9 mouse cellular contexts compared by ENCODE assay signal in genomic region chr1:134368777-134369337, GRCm38 (mm10). TPM values are rescaled to one million over a fixed set of nuclear protein-coding genes. Genes with fewer than 3 reads are reported as not detected.
DNase-seq lines count a peak whose midpoint lies in the region; ATAC-seq lines count a peak whose summit lies in the region.
"Had no signal": no experiment of that assay in that cellular context is flagged by ENCODE, and none has a peak within 500 bp of the region (broad histone marks: within the 10 kb centered on the region; RNA-seq: fewer than 3 reads in every experiment).

No protein-coding gene starts in this region.

- H3K9me3 ChIP-seq in forebrain, embryonic 10.5 days = peaks cover 26% of the 10 kb centered on the region
- 0 out of 2 replicates have a peak, but pooled peaks cover 5% of the 10 kb centered on the region for H3K9me3 ChIP-seq in forebrain, embryonic 13.5 days (replicated peaks)
- H3K9me3 ChIP-seq in embryonic facial prominence, embryonic 14.5 days (ENCODE audit: control insufficient read depth, low read length) = no peaks in the 10 kb centered on the region
- H3K9me3 ChIP-seq: hindbrain, embryonic 15.5 days had no signal

- no peak for ATAC-seq in forebrain, embryonic 13.5 days
- ATAC-seq in embryonic facial prominence, embryonic 14.5 days (ENCODE audit: low read depth) = 0 out of 2 replicates have a peak, but pooled peaks have one; percentile 41

- peak; percentile 30 for DNase-seq in forebrain, embryonic 10.5 days (ENCODE audit: extremely low spot score, low spot score)
- DNase-seq in 3T3-L1 (ENCODE audit: low read depth, low spot score) = peak; percentile 77
- DNase-seq in adrenal gland, adult 18-20 months (ENCODE audit: low spot score in 2 of 2) = peak; percentile 57 to 68
- peak; percentile 69 for DNase-seq in embryonic facial prominence, embryonic 14.5 days (ENCODE audit: low spot score)
- DNase-seq in kidney, postnatal 25 days = peak; percentile 68 to 87
- DNase-seq in lung, postnatal 4 days = peak; percentile 62 to 71
- DNase-seq in splenic B cell, adult 2 months (ENCODE audit: low read depth, low spot score) = peak; percentile 66

- no peak overlapping the region for H3K9ac ChIP-seq in forebrain, embryonic 13.5 days
- H3K9ac ChIP-seq in embryonic facial prominence, embryonic 14.5 days (ENCODE audit: low read depth, low read length) = no peak overlapping the region
- H3K9ac ChIP-seq: hindbrain, embryonic 15.5 days had no signal

- no peaks in the 10 kb centered on the region for H3K36me3 ChIP-seq in forebrain, embryonic 10.5 days (replicated peaks)
- no peaks in the 10 kb centered on the region for H3K36me3 ChIP-seq in forebrain, embryonic 13.5 days (ENCODE audit: poor library complexity, severe bottlenecking)
- H3K36me3 ChIP-seq in embryonic facial prominence, embryonic 14.5 days (ENCODE audit: control insufficient read depth, insufficient read depth, low read length) = no peaks in the 10 kb centered on the region
- no peaks in the 10 kb centered on the region for H3K36me3 ChIP-seq in splenic B cell, adult 2 months (ENCODE audit: control insufficient read depth, insufficient read depth, low read length, poor library complexity, severe bottlenecking)
- H3K36me3 ChIP-seq: hindbrain, embryonic 15.5 days had no signal

- no peak overlapping the region for H3K27ac ChIP-seq in forebrain, embryonic 10.5 days
- H3K27ac ChIP-seq in forebrain, embryonic 13.5 days = no peak overlapping the region
- H3K27ac ChIP-seq in embryonic facial prominence, embryonic 14.5 days (replicated peaks; ENCODE audit: low read depth, low read length) = no peak overlapping the region
- H3K27ac ChIP-seq: hindbrain, embryonic 15.5 days had no signal

- no peak overlapping the region for H3K4me2 ChIP-seq in forebrain, embryonic 13.5 days
- H3K4me2 ChIP-seq in embryonic facial prominence, embryonic 14.5 days (ENCODE audit: low read depth, low read length) = no peak overlapping the region
- H3K4me2 ChIP-seq: hindbrain, embryonic 15.5 days had no signal

- H3K27me3 ChIP-seq in forebrain, embryonic 10.5 days (ENCODE audit: poor library complexity, severe bottlenecking) = no peaks in the 10 kb centered on the region
- H3K27me3 ChIP-seq in forebrain, embryonic 13.5 days = no peaks in the 10 kb centered on the region
- H3K27me3 ChIP-seq in embryonic facial prominence, embryonic 14.5 days (replicated peaks; ENCODE audit: control insufficient read depth, insufficient read depth, low read length) = no peaks in the 10 kb centered on the region
- no peaks in the 10 kb centered on the region for H3K27me3 ChIP-seq in splenic B cell, adult 2 months (ENCODE audit: control insufficient read depth, insufficient read depth, low read length, poor library complexity, severe bottlenecking)
- H3K27me3 ChIP-seq: hindbrain, embryonic 15.5 days had no signal

- 55% methylated on average over 9 of the region's 9 CpGs for WGBS in forebrain, embryonic 10.5 days
- 55% methylated on average over 9 of the region's 9 CpGs for WGBS in forebrain, embryonic 13.5 days
- WGBS in embryonic facial prominence, embryonic 14.5 days = 50% methylated on average over 9 of the region's 9 CpGs

- no peaks in the 10 kb centered on the region for H3K4me1 ChIP-seq in forebrain, embryonic 10.5 days
- H3K4me1 ChIP-seq in forebrain, embryonic 13.5 days = no peaks in the 10 kb centered on the region
- no peaks in the 10 kb centered on the region for H3K4me1 ChIP-seq in embryonic facial prominence, embryonic 14.5 days (ENCODE audit: control insufficient read depth, insufficient read depth, low read length)
- H3K4me1 ChIP-seq: hindbrain, embryonic 15.5 days had no signal

- no peak overlapping the region for H3K4me3 ChIP-seq in forebrain, embryonic 10.5 days
- no peak overlapping the region for H3K4me3 ChIP-seq in forebrain, embryonic 13.5 days
- H3K4me3 ChIP-seq in embryonic facial prominence, embryonic 14.5 days (ENCODE audit: low read depth, low read length) = no peak overlapping the region
- H3K4me3 ChIP-seq: hindbrain, embryonic 15.5 days had no signal

RNA-seq across cellular contexts. Expression of gene Tmem183a, which starts 7.1 kb away (rescaled TPM):
- 134 and 136 TPM in 2 replicates for polyA plus RNA-seq in forebrain, embryonic 10.5 days (2016; fragmentation: Nextera tagmentation; extraction: Ambion mirVana)
- polyA plus RNA-seq in forebrain, embryonic 13.5 days (2015; fragmentation: Nextera tagmentation; extraction: Ambion mirVana) = 126 and 131 TPM in 2 replicates
- total RNA-seq in adrenal gland, adult 18-20 months (2021) = 10 to 100 TPM; 44.7 to 55.5 TPM
- 75.3 and 78.0 TPM in 2 replicates for polyA plus RNA-seq in embryonic facial prominence, embryonic 14.5 days (2014; fragmentation: Nextera tagmentation; extraction: Ambion mirVana)

RNA-seq across cellular contexts. Expression of gene 4933406M09Rik, which starts 16.9 kb away (rescaled TPM):
- not detected in 2 replicates for polyA plus RNA-seq in forebrain, embryonic 10.5 days (2016; fragmentation: Nextera tagmentation; extraction: Ambion mirVana)
- polyA plus RNA-seq in forebrain, embryonic 13.5 days (2015; fragmentation: Nextera tagmentation; extraction: Ambion mirVana) = not detected in 2 replicates
- total RNA-seq in adrenal gland, adult 18-20 months (2021) = not detected
- not detected in 2 replicates for polyA plus RNA-seq in embryonic facial prominence, embryonic 14.5 days (2014; fragmentation: Nextera tagmentation; extraction: Ambion mirVana)
- polyA plus RNA-seq: hindbrain, embryonic 15.5 days had no signal

RNA-seq across cellular contexts. Expression of gene Ppfia4, which starts 36.1 kb away (rescaled TPM):
- polyA plus RNA-seq in forebrain, embryonic 10.5 days (2016; fragmentation: Nextera tagmentation; extraction: Ambion mirVana) = 1.6 and 2.1 TPM in 2 replicates
- polyA plus RNA-seq in forebrain, embryonic 13.5 days (2015; fragmentation: Nextera tagmentation; extraction: Ambion mirVana) = 3.5 and 3.7 TPM in 2 replicates
- 1 to 10 TPM; 1.4 TPM for total RNA-seq in adrenal gland, adult 18-20 months (2021)
- polyA plus RNA-seq in embryonic facial prominence, embryonic 14.5 days (2014; fragmentation: Nextera tagmentation; extraction: Ambion mirVana) = 12.8 and 14.1 TPM in 2 replicates

RNA-seq across cellular contexts. Expression of gene Cyb5r1, which starts 36.5 kb away (rescaled TPM):
- 30.0 and 31.6 TPM in 2 replicates for polyA plus RNA-seq in forebrain, embryonic 10.5 days (2016; fragmentation: Nextera tagmentation; extraction: Ambion mirVana)
- polyA plus RNA-seq in forebrain, embryonic 13.5 days (2015; fragmentation: Nextera tagmentation; extraction: Ambion mirVana) = 20.3 and 20.5 TPM in 2 replicates
- 10 to 100 TPM; 33.0 to 57.8 TPM for total RNA-seq in adrenal gland, adult 18-20 months (2021)
- 29.9 and 31.5 TPM in 2 replicates for polyA plus RNA-seq in embryonic facial prominence, embryonic 14.5 days (2014; fragmentation: Nextera tagmentation; extraction: Ambion mirVana)

RNA-seq across cellular contexts. Expression of gene Adipor1, which starts 46.3 kb away (rescaled TPM):
- polyA plus RNA-seq in forebrain, embryonic 10.5 days (2016; fragmentation: Nextera tagmentation; extraction: Ambion mirVana) = 70.5 and 71.1 TPM in 2 replicates
- 57.8 TPM in 2 replicates for polyA plus RNA-seq in forebrain, embryonic 13.5 days (2015; fragmentation: Nextera tagmentation; extraction: Ambion mirVana)
- 100 to 1,000 TPM; 132 to 137 TPM for total RNA-seq in adrenal gland, adult 18-20 months (2021)
- polyA plus RNA-seq in embryonic facial prominence, embryonic 14.5 days (2014; fragmentation: Nextera tagmentation; extraction: Ambion mirVana) = 97.2 and 102 TPM in 2 replicates
